Mouse (Mus musculus) liver, embryonic 11.5 days (tissue): ENCODE measurements around the gene Gm12830. TPM values are rescaled to one million over a fixed set of nuclear protein-coding genes. Genes with fewer than 3 reads are reported as not detected.

Source experiments
- ATAC-seq: fragments of 200-750 bp; cut with Nextera tagmentation; replicated peaks from 2 replicates; pipeline ENCODE4 v1.8.0; 2017; ENCODE audit warnings: moderate number of reproducible peaks, mild to moderate bottlenecking, moderate TSS enrichment, moderate library complexity; ENCODE audit not compliant: low FRiP score
- DNase-seq: peaks from one replicate; pipeline ENCODE4 v3.0.0-alpha.2; 2017; ENCODE audit warnings: low spot score
- H3K27ac ChIP-seq: fragments of 300-500 bp; sonication (generic); 2 replicates; pipeline ENCODE4 v1.5.1; 2014; ENCODE audit warnings: mild to moderate bottlenecking, low read depth, low read length, control low read depth
- H3K27me3 ChIP-seq: fragments of 300-500 bp; sonication (generic); replicated peaks from 2 replicates; pipeline ENCODE4 v1.6.1; 2014; ENCODE audit warnings: low read length, mixed read lengths; ENCODE audit not compliant: control insufficient read depth, insufficient read depth
- H3K36me3 ChIP-seq: fragments of 300-500 bp; sonication (generic); 2 replicates; pipeline ENCODE4 v1.6.1; 2014; ENCODE audit warnings: mild to moderate bottlenecking, low read length, moderate library complexity, mixed read lengths; ENCODE audit not compliant: control insufficient read depth, insufficient read depth
- H3K4me1 ChIP-seq: fragments of 300-500 bp; sonication (generic); replicated peaks from 2 replicates; pipeline ENCODE4 v1.6.1; 2014; ENCODE audit warnings: low read length, mixed read lengths; ENCODE audit not compliant: control insufficient read depth, insufficient read depth
- H3K4me2 ChIP-seq: fragments of 300-500 bp; sonication (generic); 2 replicates; pipeline ENCODE4 v1.6.1; 2014; ENCODE audit warnings: mild to moderate bottlenecking, control low read depth, moderate library complexity
- H3K4me3 ChIP-seq: fragments of 300-500 bp; sonication (generic); 2 replicates; pipeline ENCODE4 v1.5.1; 2014; ENCODE audit warnings: low read depth, low read length, control low read depth
- H3K9ac ChIP-seq: fragments of 300-500 bp; sonication (generic); 2 replicates; pipeline ENCODE4 v1.6.1; 2014; ENCODE audit warnings: low read depth, low read length, control low read depth
- H3K9me3 ChIP-seq: fragments of 300-500 bp; sonication (generic); 2 replicates; pipeline ENCODE4 v1.6.1; 2016; ENCODE audit warnings: low read length, inconsistent platforms, mixed read lengths; ENCODE audit not compliant: control insufficient read depth
- WGBS: fragments of 180-500 bp; shearing (Covaris S2); extraction: QIAGEN DNeasy Blood & Tissue Kit; methylation state at CpG from one replicate; pipeline ENCODE4 v1.1.7; 2014; 5-methylcytosine and 5-hydroxymethylcytosine counted together
- polyA plus RNA-seq: library from polyadenylated mRNA; unstranded; fragments of >200 nt; fragmentation: Nextera tagmentation; extraction: Ambion mirVana; gene quantifications from 2 replicates; pipeline ENCODE4 v1.2.1, GENCODE M21; 2014

The Gm12830 gene
- polyA plus RNA-seq, 1 experiment from 2014 or later, result not detected

GRCm38 (mm10) chr4:114841336-114841920, 19.9 kb downstream of the Gm12830 start:
- Histone ChIP-seq H3K9me3 (no peaks in the 10 kb centered on the region), H3K4me3 (no peak overlapping the region), H3K4me1 (no peaks in the 10 kb centered on the region), H3K9ac (no peak overlapping the region), H3K36me3 (no peaks in the 10 kb centered on the region), H3K27me3 (peaks cover 58% of the 10 kb centered on the region), H3K27ac (no peak overlapping the region), H3K4me2 (no peak overlapping the region)
- DNase-seq, result no peak
- 42% methylated on average over 9 of the region's 9 CpGs for WGBS
- no peak for ATAC-seq

GRCm38 (mm10) chr4:114842376-114842960, 20.9 kb downstream of the Gm12830 start:
- H3K4me3 ChIP-seq, result no peak overlapping the region
- H3K4me1 ChIP-seq, result no peaks in the 10 kb centered on the region
- DNase-seq (no peak), ATAC-seq (no peak)
- no peaks in the 10 kb centered on the region for H3K9me3 ChIP-seq
- no peak overlapping the region for H3K9ac ChIP-seq
- no peak overlapping the region for H3K27ac ChIP-seq
- no peak overlapping the region for H3K4me2 ChIP-seq
- WGBS, result 9% methylated on average over 8 of the region's 11 CpGs
- no peaks in the 10 kb centered on the region for H3K36me3 ChIP-seq
- H3K27me3 ChIP-seq, result peaks cover 56% of the 10 kb centered on the region

GRCm38 (mm10) chr4:114843097-114843721, 21.7 kb downstream of the Gm12830 start:
- ATAC-seq, result no peak
- no peak overlapping the region for H3K9ac ChIP-seq

GRCm38 (mm10) chr4:114844600-114844999, 23.1 kb downstream of the Gm12830 start:
- no peak overlapping the region for H3K4me3 ChIP-seq
- H3K27me3 ChIP-seq, result peaks cover 55% of the 10 kb centered on the region
- H3K9me3 ChIP-seq, result no peaks in the 10 kb centered on the region
- H3K27ac ChIP-seq, result no peak overlapping the region
- no peak overlapping the region for H3K9ac ChIP-seq
- no peak overlapping the region for H3K4me2 ChIP-seq
- DNase-seq (no peak), ATAC-seq (no peak)
- 23% methylated on average over 1 of the region's 1 CpGs for WGBS
- no peaks in the 10 kb centered on the region for H3K4me1 ChIP-seq
- H3K36me3 ChIP-seq, result no peaks in the 10 kb centered on the region

More at GRCm38 (mm10) chr4:114843097-114843721, 21.7 kb downstream of the Gm12830 start:
- WGBS, result 3% methylated on average over 51 of the region's 51 CpGs
- Histone ChIP-seq H3K27me3 (peaks cover 56% of the 10 kb centered on the region), H3K27ac (no peak overlapping the region), H3K9me3 (no peaks in the 10 kb centered on the region), H3K36me3 (no peaks in the 10 kb centered on the region), H3K4me3 (peak overlapping the region; percentile 33), H3K4me2 (peak overlapping the region; percentile 58), H3K4me1 (no peaks in the 10 kb centered on the region)
- no peak for DNase-seq

- no peak for ATAC-seq
- no peak for DNase-seq
- H3K27ac ChIP-seq, result no peak overlapping the region
- no peak overlapping the region for H3K9ac ChIP-seq
- no peak overlapping the region for H3K4me2 ChIP-seq
- H3K27me3 ChIP-seq, result peaks cover 57% of the 10 kb centered on the region
- H3K4me3 ChIP-seq, result no peak overlapping the region
- no peaks in the 10 kb centered on the region for H3K36me3 ChIP-seq
- no peaks in the 10 kb centered on the region for H3K4me1 ChIP-seq
- no peaks in the 10 kb centered on the region for H3K9me3 ChIP-seq
- WGBS, result 54% methylated on average over 4 of the region's 4 CpGs
Measured at GRCm38 (mm10) chr4:114845622-114846021, 24.1 kb downstream of the Gm12830 start.

GRCm38 (mm10) chr4:114846723-114847122, 25.2 kb downstream of the Gm12830 start:
- H3K4me1 ChIP-seq, result no peaks in the 10 kb centered on the region
- no peak overlapping the region for H3K9ac ChIP-seq
- H3K36me3 ChIP-seq, result no peaks in the 10 kb centered on the region
- H3K27me3 ChIP-seq, result peaks cover 49% of the 10 kb centered on the region
- no peak overlapping the region for H3K4me2 ChIP-seq
- ATAC-seq, result no peak
- H3K27ac ChIP-seq, result no peak overlapping the region
- no peaks in the 10 kb centered on the region for H3K9me3 ChIP-seq
- DNase-seq, result no peak
- no peak overlapping the region for H3K4me3 ChIP-seq
- WGBS, result 63% methylated on average over 6 of the region's 6 CpGs

GRCm38 (mm10) chr4:114853968-114854367, 32.4 kb downstream of the Gm12830 start:
- H3K4me3 ChIP-seq, result no peak overlapping the region
- peaks cover 4% of the 10 kb centered on the region; the same call in 1 of the 2 replicates for H3K27me3 ChIP-seq
- no peaks in the 10 kb centered on the region for H3K36me3 ChIP-seq
- no peak overlapping the region for H3K9ac ChIP-seq
- ATAC-seq (no peak), DNase-seq (no peak)
- H3K27ac ChIP-seq, result no peak overlapping the region
- no peaks in the 10 kb centered on the region for H3K4me1 ChIP-seq
- WGBS, result 63% methylated on average over 2 of the region's 2 CpGs
- H3K4me2 ChIP-seq, result no peak overlapping the region
- H3K9me3 ChIP-seq, result no peaks in the 10 kb centered on the region

- Histone ChIP-seq H3K4me3 (no peak overlapping the region), H3K4me1 (no peaks in the 10 kb centered on the region), H3K9ac (no peak overlapping the region), H3K27ac (no peak overlapping the region), H3K27me3 (0 out of 2 replicates have a peak, but pooled peaks cover 3% of the 10 kb centered on the region), H3K9me3 (no peaks in the 10 kb centered on the region), H3K36me3 (no peaks in the 10 kb centered on the region), H3K4me2 (no peak overlapping the region)
- DNase-seq, result no peak
- ATAC-seq, result no peak
- 40% methylated on average over 5 of the region's 5 CpGs for WGBS
Measured at GRCm38 (mm10) chr4:114858426-114858825, 36.9 kb downstream of the Gm12830 start.

- no peak overlapping the region for H3K9ac ChIP-seq
- DNase-seq (no peak), ATAC-seq (no peak)
- H3K36me3 ChIP-seq, result no peaks in the 10 kb centered on the region
- H3K4me1 ChIP-seq, result no peaks in the 10 kb centered on the region
- H3K27ac ChIP-seq, result no peak overlapping the region
- WGBS, result 71% methylated on average over 5 of the region's 5 CpGs
- H3K9me3 ChIP-seq, result no peaks in the 10 kb centered on the region
- H3K4me3 ChIP-seq, result no peak overlapping the region
- H3K4me2 ChIP-seq, result no peak overlapping the region
- H3K27me3 ChIP-seq, result peaks cover 6% of the 10 kb centered on the region; the same call in 1 of the 2 replicates
Measured at GRCm38 (mm10) chr4:114863166-114863565, 41.6 kb downstream of the Gm12830 start.
